13 mouse cellular contexts compared by ENCODE assay signal in genomic region chr16:52070128-52070527, GRCm38 (mm10).
"Had no signal": no experiment of that assay in that cellular context is flagged by ENCODE, and none has a peak within 500 bp of the region (broad histone marks: within the 10 kb centered on the region; RNA-seq: fewer than 3 reads in every experiment).

No protein-coding gene starts in this region.

- H3K4me2 ChIP-seq: limb, embryonic 12.5 days; liver, embryonic 13.5 days; lung, embryonic 15.5 days; midbrain, embryonic 11.5 days had no signal

- H3K27me3 ChIP-seq: limb, embryonic 12.5 days; liver, embryonic 13.5 days; lung, embryonic 15.5 days; megakaryocyte, embryonic 14.5 days had no signal

- H3K9ac ChIP-seq: limb, embryonic 12.5 days; liver, embryonic 13.5 days; liver, postnatal 0 days; lung, embryonic 15.5 days had no signal

- ATAC-seq: liver, postnatal 0 days had no signal

- H3K36me3 ChIP-seq: liver, embryonic 13.5 days; lung, embryonic 15.5 days had no signal

- H3K27ac ChIP-seq: limb, embryonic 12.5 days; liver, embryonic 13.5 days; lung, embryonic 15.5 days; macrophage had no signal

- DNase-seq: kidney, postnatal 36 days; layer of hippocampus, adult 9-11 months; liver; liver, embryonic 13.5 days; liver, postnatal 0 days; lung, postnatal 14 days; thymus, adult 18-20 months; thymus, postnatal 14 days had no signal

- H3K4me3 ChIP-seq: limb, embryonic 12.5 days; liver, embryonic 13.5 days; lung, embryonic 15.5 days; megakaryocyte, embryonic 14.5 days had no signal

- H3K9me3 ChIP-seq: limb, embryonic 12.5 days; liver, embryonic 13.5 days; lung, embryonic 15.5 days; megakaryocyte, embryonic 14.5 days had no signal
